Mouse (Mus musculus) small intestine, adult 2 months (tissue): ENCODE measurements at regions not wholly inside any gene's neighbourhood (a gene's known extent, or its start where the extent isn't known, plus 50 kb on each side); places are given as distances from the start of the nearest gene placed in this dataset.

Experiments
- CTCF ChIP-seq: fragments of 200-500 bp; IDR thresholded peaks from 2 replicates; pipeline ENCODE4 v1.5.1; 2012; ENCODE audit warnings: low read depth, mild to moderate bottlenecking, control low read depth, inconsistent platforms, low read length, moderate library complexity, mixed read lengths; ENCODE audit not compliant: insufficient replicate concordance, insufficient read length; ENCODE audit errors: extremely low read depth
- POLR2A ChIP-seq: fragments of 200-500 bp; IDR thresholded peaks from 2 replicates; pipeline ENCODE4 v1.6.1; 2012; ENCODE audit warnings: low read depth, mild to moderate bottlenecking, control low read depth, inconsistent platforms, low read length, moderate library complexity

GRCm38 (mm10) chr10:44627431-44627830 lies 99.1 kb upstream of the Prdm1 start:
- TF ChIP-seq CTCF, result no peak
- no peak for TF ChIP-seq POLR2A
